Mouse (Mus musculus) ES-E14 (cell line): ENCODE data around the gene Dnajc5g. TPM values are rescaled to one million over a fixed set of nuclear protein-coding genes. Genes with fewer than 3 reads are reported as not detected.
A peak's percentile ranks its signal among the peaks of the same experiment; 100 is the strongest.

Source experiments
- DNase-seq: peaks from one replicate; pipeline ENCODE4 v3.0.0-alpha.2; 2013; ENCODE audit warnings: low read depth, low spot score
- H3K27ac ChIP-seq: 2 replicates; pipeline ENCODE4 v1.5.1; 2012; ENCODE audit warnings: low read depth, mild to moderate bottlenecking, low read length, moderate library complexity, mixed read lengths; ENCODE audit not compliant: poor library complexity, insufficient read depth, severe bottlenecking
- H3K36me3 ChIP-seq: 2 replicates; pipeline ENCODE4 v1.6.1; 2012; ENCODE audit warnings: mild to moderate bottlenecking, low read length, moderate library complexity, mixed read lengths; ENCODE audit not compliant: control insufficient read depth, poor library complexity, insufficient read depth, severe bottlenecking
- H3K4me1 ChIP-seq, 2 experiments: fragments of 150-350 bp in 1 of 2; sonication (generic) in 1 of 2; 2 replicates each; pipeline ENCODE4 v1.6.1; 2012; ENCODE audit warnings: low read length in 2 of 2, mild to moderate bottlenecking in 1 of 2, mixed read lengths in 1 of 2; ENCODE audit not compliant: control insufficient read depth in 2 of 2, insufficient read depth in 2 of 2, poor library complexity in 1 of 2
- H3K4me3 ChIP-seq, 2 experiments: fragments of 150-350 bp in 1 of 2; sonication (generic) in 1 of 2; 2 replicates each; pipeline ENCODE4 v1.5.1; 2012; ENCODE audit warnings: low read length in 2 of 2, low read depth in 1 of 2, mild to moderate bottlenecking in 1 of 2, mixed read lengths in 1 of 2; ENCODE audit not compliant: insufficient read depth in 1 of 2, poor library complexity in 1 of 2, severe bottlenecking in 1 of 2
- H3K9ac ChIP-seq: 2 replicates; pipeline ENCODE4 v1.6.1; 2012; ENCODE audit warnings: low read depth, mild to moderate bottlenecking, low read length, mixed read lengths; ENCODE audit not compliant: poor library complexity, insufficient read depth, severe bottlenecking
- H3K9me3 ChIP-seq: fragments of 150-350 bp; sonication (generic); 2 replicates; pipeline ENCODE4 v1.6.1; 2012; ENCODE audit warnings: low read depth, mild to moderate bottlenecking, low read length; ENCODE audit not compliant: control insufficient read depth, insufficient read depth
- CHD2 ChIP-seq: IDR thresholded peaks from 2 replicates; pipeline ENCODE4 v1.6.1; 2014; ENCODE audit warnings: mild to moderate bottlenecking, low read depth, low read length, inconsistent platforms
- HCFC1 ChIP-seq: IDR thresholded peaks from 2 replicates; pipeline ENCODE4 v1.6.1; 2012; ENCODE audit warnings: low read length, inconsistent platforms, borderline replicate concordance; ENCODE audit not compliant: insufficient read depth
- MAFK ChIP-seq: IDR thresholded peaks from 2 replicates; pipeline ENCODE4 v1.6.1; 2014; ENCODE audit warnings: mild to moderate bottlenecking, low read depth, low read length, inconsistent platforms; ENCODE audit not compliant: insufficient read depth
- ZC3H11A ChIP-seq: IDR thresholded peaks from 2 replicates; pipeline ENCODE4 v1.6.1; 2012; ENCODE audit warnings: low read depth, mild to moderate bottlenecking, inconsistent platforms, low read length, borderline replicate concordance
- ZNF384 ChIP-seq: IDR thresholded peaks from 2 replicates; pipeline ENCODE4 v1.6.1; 2012; ENCODE audit warnings: low read depth, low read length, inconsistent platforms
- in situ Hi-C, 2 experiments: fragments of 600-800 bp; cut with MboI; formaldehyde crosslinking; loops; one replicate each; pipeline ENCODE4 v1.15.1; 2025; ENCODE audit warnings: low sequenced_read_pairs in 2 of 2, inconsistent platforms in 1 of 2; ENCODE audit not compliant: unreplicated experiment in 2 of 2
- total RNA-seq: library from RNA; depleted of rRNA; stranded (reverse); fragments of 300-350 nt; gene quantifications from 2 replicates; pipeline ENCODE4 v1.2.3, GENCODE M21; 2012; rRNA removed

Gene Dnajc5g
- total RNA-seq, 1 experiment = 0.67 TPM

- H3K36me3 ChIP-seq = peaks cover 8% of the 10 kb centered on the region; the same call in 1 of the 2 replicates
- no peak overlapping the region for H3K27ac ChIP-seq
- H3K9me3 ChIP-seq = no peaks in the 10 kb centered on the region
- no peak overlapping the region for H3K4me3 ChIP-seq
- no peak for DNase-seq
- H3K4me1 ChIP-seq = peaks cover 0 to 3% of the 10 kb centered on the region in 2 experiments; a peak in 1 of 4 replicates
- in situ Hi-C loops = no loop called here
- no peak overlapping the region for H3K9ac ChIP-seq
- no peak for TF ChIP-seq HCFC1
- TF ChIP-seq ZNF384 = no peak
- TF ChIP-seq ZC3H11A = no peak
- no peak for TF ChIP-seq CHD2
- no peak for TF ChIP-seq MAFK
Measured at GRCm38 (mm10) chr5:31149781-31150180, 43.7 kb downstream of the Dnajc5g start.

- H3K27ac ChIP-seq = no peak overlapping the region
- no peak overlapping the region for H3K9ac ChIP-seq
- in situ Hi-C loops = no loop called here
- H3K9me3 ChIP-seq = no peaks in the 10 kb centered on the region
- TF ChIP-seq CHD2 (no peak), MAFK (no peak), ZC3H11A (no peak), ZNF384 (no peak), HCFC1 (no peak)
- peaks cover 0 to 3% of the 10 kb centered on the region in 2 experiments; a peak in 1 of 4 replicates for H3K4me1 ChIP-seq
- no peak for DNase-seq
- H3K36me3 ChIP-seq = peaks cover 5% of the 10 kb centered on the region
- no peak overlapping the region for H3K4me3 ChIP-seq
Measured at GRCm38 (mm10) chr5:31151746-31152145, 45.7 kb downstream of the Dnajc5g start.

- in situ Hi-C loops = no loop called here
- DNase-seq = no peak
- Histone ChIP-seq H3K4me3 (peak overlapping the region; percentile 69 to 75), H3K36me3 (peaks cover 20% of the 10 kb centered on the region), H3K27ac (no peak overlapping the region), H3K9ac (peak overlapping the region; percentile 79), H3K9me3 (no peaks in the 10 kb centered on the region), H3K4me1 (peaks cover 0 to 3% of the 10 kb centered on the region in 2 experiments; a peak in 1 of 4 replicates)
- TF ChIP-seq HCFC1 (no peak), ZNF384 (no peak), CHD2 (no peak), ZC3H11A (no peak), MAFK (no peak)
Measured at GRCm38 (mm10) chr5:31153516-31154151, 47.5 kb downstream of the Dnajc5g start.

GRCm38 (mm10) chr5:31154152-31154553 lies 48.1 kb downstream of the Dnajc5g start, which contains the start of gene Mpv17:
TSS of gene Mpv17 (minus strand) at chr5:31154251.
- TF ChIP-seq HCFC1 = no peak
- in situ Hi-C loops = no loop called here
- no peak within 1 kb of the TSS for H3K27ac ChIP-seq
- H3K4me1 ChIP-seq = peaks cover 0 to 3% of the 10 kb centered on the region in 2 experiments; a peak in 1 of 4 replicates
- no peaks in the 10 kb centered on the region for H3K9me3 ChIP-seq
- peaks cover 23% of the 10 kb centered on the region for H3K36me3 ChIP-seq
- peak; percentile 83 for DNase-seq
- peak within 1 kb of the TSS; percentile 79 for H3K9ac ChIP-seq
- H3K4me3 ChIP-seq = peak within 1 kb of the TSS; percentile 69 to 75

Other genes starting within 250 kb of the Dnajc5g start
- gene Tmem214, start 238.3 kb upstream of the Dnajc5g start, total RNA-seq = 66.9 and 90.3 TPM in 2 replicates
- gene Agbl5, start 217.6 kb upstream of the Dnajc5g start, total RNA-seq = 17.0 and 19.7 TPM in 2 replicates
- 203 and 229 TPM in 2 replicates for gene Ost4, start 198.5 kb upstream of the Dnajc5g start, total RNA-seq
- gene Emilin1, start 192.9 kb upstream of the Dnajc5g start, total RNA-seq = 14.3 and 16.6 TPM in 2 replicates
- gene Khk, start 184.9 kb upstream of the Dnajc5g start, total RNA-seq = 14.9 and 21.2 TPM in 2 replicates
- 14.7 and 21.5 TPM in 2 replicates for gene Cgref1, start 160.7 kb upstream of the Dnajc5g start, total RNA-seq
- gene Preb, start 145.9 kb upstream of the Dnajc5g start, total RNA-seq = 94.2 and 96.4 TPM in 2 replicates
- 0.05 and 0.27 TPM in 2 replicates for gene Tcf23, start 137.6 kb upstream of the Dnajc5g start, total RNA-seq
- 53.7 and 64.5 TPM in 2 replicates for gene Atraid, start 58.0 kb upstream of the Dnajc5g start, total RNA-seq
- 44.1 and 51.3 TPM in 2 replicates for gene Slc5a6, start 57.4 kb upstream of the Dnajc5g start, total RNA-seq
- 154 and 258 TPM in 2 replicates for gene Cad, start 51.5 kb upstream of the Dnajc5g start, total RNA-seq
- gene Slc30a3, start 2.0 kb downstream of the Dnajc5g start, total RNA-seq = 1.5 and 2.5 TPM in 2 replicates
- 1.3 and 2.3 TPM in 2 replicates for gene Trim54, start 10.4 kb downstream of the Dnajc5g start, total RNA-seq
- not detected in 2 replicates for gene Ucn, start 32.5 kb downstream of the Dnajc5g start, total RNA-seq
- 43.1 and 45.7 TPM in 2 replicates for gene Mpv17, start 48.0 kb downstream of the Dnajc5g start, total RNA-seq
- gene Gm29609, start 73.6 kb downstream of the Dnajc5g start, total RNA-seq = 3.1 and 6.3 TPM in 2 replicates
- gene Gtf3c2, start 73.9 kb downstream of the Dnajc5g start, total RNA-seq = 73.8 and 83.8 TPM in 2 replicates
- 72.0 and 76.5 TPM in 2 replicates for gene Snx17, start 86.9 kb downstream of the Dnajc5g start, total RNA-seq
- gene Eif2b4, start 87.1 kb downstream of the Dnajc5g start, total RNA-seq = 74.5 and 76.8 TPM in 2 replicates
- 15.2 and 18.5 TPM in 2 replicates for gene Zfp513, start 96.0 kb downstream of the Dnajc5g start, total RNA-seq
- gene Ppm1g, start 114.4 kb downstream of the Dnajc5g start, total RNA-seq = 285 and 294 TPM in 2 replicates
- 42.4 and 53.1 TPM in 2 replicates for gene Nrbp1, start 134.6 kb downstream of the Dnajc5g start, total RNA-seq
- gene Gm9970, start 134.9 kb downstream of the Dnajc5g start, total RNA-seq = not detected in 2 replicates
- 10.5 and 24.6 TPM in 2 replicates for gene Krtcap3, start 145.4 kb downstream of the Dnajc5g start, total RNA-seq
- 26.9 and 38.1 TPM in 2 replicates for gene Ift172, start 184.8 kb downstream of the Dnajc5g start, total RNA-seq
- gene Fndc4, start 189.8 kb downstream of the Dnajc5g start, total RNA-seq = 14.2 and 23.2 TPM in 2 replicates
- gene Gckr, start 191.2 kb downstream of the Dnajc5g start, total RNA-seq = 0.04 TPM in 1 of 2 replicates, not detected in the other